Mouse (Mus musculus) midbrain, embryonic 13.5 days (tissue): Measurements from ENCODE around the gene Ano6. TPM values are rescaled to one million over a fixed set of nuclear protein-coding genes. Genes with fewer than 3 reads are reported as not detected.

Experiments used
- ATAC-seq: fragments of 200-750 bp; cut with Nextera tagmentation; 2 replicates; pipeline ENCODE4 v1.8.0; 2017; ENCODE audit warnings: mild to moderate bottlenecking, moderate TSS enrichment, moderate library complexity
- H3K27ac ChIP-seq: fragments of 300-500 bp; sonication (generic); 2 replicates; pipeline ENCODE4 v1.5.1; 2015; ENCODE audit warnings: inconsistent platforms, mild to moderate bottlenecking, moderate library complexity
- H3K27me3 ChIP-seq: fragments of 300-500 bp; sonication (generic); 2 replicates; pipeline ENCODE4 v1.6.1; 2015; ENCODE audit warnings: mild to moderate bottlenecking, inconsistent platforms
- H3K36me3 ChIP-seq: fragments of 300-500 bp; sonication (generic); 2 replicates; pipeline ENCODE4 v1.6.1; 2015; ENCODE audit warnings: mild to moderate bottlenecking, inconsistent platforms
- H3K4me1 ChIP-seq: fragments of 300-500 bp; sonication (generic); replicated peaks from 2 replicates; pipeline ENCODE4 v1.6.1; 2015; ENCODE audit warnings: inconsistent platforms
- H3K4me2 ChIP-seq: fragments of 300-500 bp; sonication (generic); replicated peaks from 2 replicates; pipeline ENCODE4 v1.6.1; 2015; ENCODE audit warnings: moderate library complexity, mild to moderate bottlenecking, inconsistent platforms
- H3K4me3 ChIP-seq: fragments of 300-500 bp; sonication (generic); replicated peaks from 2 replicates; pipeline ENCODE4 v1.5.1; 2015; ENCODE audit warnings: mild to moderate bottlenecking, inconsistent platforms
- H3K9ac ChIP-seq: fragments of 300-500 bp; sonication (generic); replicated peaks from 2 replicates; pipeline ENCODE4 v1.6.1; 2015; ENCODE audit warnings: mild to moderate bottlenecking, inconsistent platforms
- H3K9me3 ChIP-seq: fragments of 300-500 bp; sonication (generic); 2 replicates; pipeline ENCODE4 v1.6.1; 2016; ENCODE audit warnings: mild to moderate bottlenecking, inconsistent platforms
- WGBS: fragments of 180-500 bp; shearing (Covaris S2); methylation state at CpG from one replicate; pipeline ENCODE4 v1.1.7; 2015; 5-methylcytosine and 5-hydroxymethylcytosine counted together
- polyA plus RNA-seq: library from polyadenylated mRNA; unstranded; fragments of >200 nt; fragmentation: Nextera tagmentation; extraction: Ambion mirVana; gene quantifications from 2 replicates; pipeline ENCODE4 v1.2.1, GENCODE M21; 2015

Gene Ano6
- polyA plus RNA-seq, 1 experiment from 2014 or later, result 26.8 TPM

DNA sequence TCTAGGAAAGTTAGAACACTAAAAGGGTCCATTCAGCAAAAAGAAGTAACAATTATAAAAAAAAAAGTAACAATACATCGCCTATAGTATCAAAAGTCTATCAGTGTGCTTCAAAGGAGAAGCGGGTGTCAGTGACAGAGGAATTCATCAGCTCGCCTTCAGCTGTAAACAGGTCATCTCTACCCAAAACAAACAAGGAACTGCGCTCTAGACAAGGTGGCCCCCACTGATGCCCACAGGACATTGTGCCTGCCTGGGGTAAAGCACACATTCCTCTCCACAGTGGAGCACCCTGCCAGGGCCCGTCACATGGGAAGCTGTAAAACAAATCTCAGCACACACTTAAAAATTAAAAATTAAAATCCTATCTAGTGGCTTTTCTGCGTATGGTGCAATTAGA, 179.0 kb downstream of the Ano6 start:
- WGBS, result 91% methylated on average over 6 of the region's 6 CpGs
- no peaks in the 10 kb centered on the region for H3K9me3 ChIP-seq
- no peak overlapping the region for H3K4me3 ChIP-seq
- H3K27ac ChIP-seq, result no peak overlapping the region
- peaks cover 10% of the 10 kb centered on the region; the same call in 1 of the 2 replicates for H3K4me1 ChIP-seq
- H3K4me2 ChIP-seq, result no peak overlapping the region
- no peak for ATAC-seq
- H3K27me3 ChIP-seq, result no peaks in the 10 kb centered on the region
- no peak overlapping the region for H3K9ac ChIP-seq
- peaks cover 43% of the 10 kb centered on the region for H3K36me3 ChIP-seq

DNA sequence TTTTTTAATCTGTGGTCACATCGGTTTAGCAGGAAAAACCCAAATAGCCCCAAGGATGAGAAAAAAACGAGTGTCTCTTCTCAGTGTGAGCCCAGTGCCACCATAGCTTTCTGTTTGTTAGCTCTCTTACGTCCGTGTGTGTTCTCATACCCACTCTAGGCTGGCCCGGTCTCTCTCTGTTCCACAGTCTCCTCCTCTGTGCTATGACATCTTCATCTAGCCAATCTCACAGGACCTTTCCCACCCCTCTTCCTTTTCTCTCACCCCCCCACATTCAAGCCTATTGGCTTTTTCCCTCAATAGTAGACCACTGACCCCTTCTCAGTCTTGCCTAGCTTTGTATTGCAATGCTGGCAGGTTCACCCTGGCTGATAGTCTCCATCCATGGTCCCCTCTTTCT, 179.5 kb downstream of the Ano6 start:
- no peak for ATAC-seq
- no peak overlapping the region for H3K9ac ChIP-seq
- H3K27ac ChIP-seq, result no peak overlapping the region
- peaks cover 10% of the 10 kb centered on the region; the same call in 1 of the 2 replicates for H3K4me1 ChIP-seq
- WGBS, result 91% methylated on average over 5 of the region's 5 CpGs
- H3K27me3 ChIP-seq, result no peaks in the 10 kb centered on the region
- H3K4me3 ChIP-seq, result no peak overlapping the region
- no peak overlapping the region for H3K4me2 ChIP-seq
- H3K9me3 ChIP-seq, result no peaks in the 10 kb centered on the region
- H3K36me3 ChIP-seq, result peaks cover 43% of the 10 kb centered on the region

DNA sequence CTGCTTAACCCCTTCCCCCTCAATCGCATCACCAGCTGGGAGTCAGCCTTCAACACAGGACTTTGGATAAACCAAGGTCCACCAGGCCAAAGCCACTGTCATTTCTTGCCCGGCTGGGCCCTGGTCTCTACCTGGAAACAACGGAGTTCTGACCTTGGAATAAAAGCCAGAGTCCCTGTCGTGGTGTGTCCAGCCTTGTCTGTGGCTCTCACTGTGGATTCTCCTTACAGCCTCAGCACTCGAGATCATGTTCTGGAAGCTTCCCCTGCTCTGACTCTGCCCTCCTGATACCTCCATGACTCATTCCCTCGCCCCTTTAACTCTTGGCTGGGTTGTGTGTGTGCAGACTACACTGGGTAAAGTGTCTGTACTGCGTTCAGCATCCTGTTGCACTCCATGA, 180.0 kb downstream of the Ano6 start:
- no peak overlapping the region for H3K9ac ChIP-seq
- no peaks in the 10 kb centered on the region for H3K27me3 ChIP-seq
- no peak for ATAC-seq
- H3K4me3 ChIP-seq, result no peak overlapping the region
- WGBS, result 92% methylated on average over 7 of the region's 7 CpGs
- H3K4me1 ChIP-seq, result peaks cover 10% of the 10 kb centered on the region; the same call in 1 of the 2 replicates
- H3K4me2 ChIP-seq, result no peak overlapping the region
- no peaks in the 10 kb centered on the region for H3K9me3 ChIP-seq
- H3K27ac ChIP-seq, result no peak overlapping the region
- H3K36me3 ChIP-seq, result peaks cover 43% of the 10 kb centered on the region

DNA sequence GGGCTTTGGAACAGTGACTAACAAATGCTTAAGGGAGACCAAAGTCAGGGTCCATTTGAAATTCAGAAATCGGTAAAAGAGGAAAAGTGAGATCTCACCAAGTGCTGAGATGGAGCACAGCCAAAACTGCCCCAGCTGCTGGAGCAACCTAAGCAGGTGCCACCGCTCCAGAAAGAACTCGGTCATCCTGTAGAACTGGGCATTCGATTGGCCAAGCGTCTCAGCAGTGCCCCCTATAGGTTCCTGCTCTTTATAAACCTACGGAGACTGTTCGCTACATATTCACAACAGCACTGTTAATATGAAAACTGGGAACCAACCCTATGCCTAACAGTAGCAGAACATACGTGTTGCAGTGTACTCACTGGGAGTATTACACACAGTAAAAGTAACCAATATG, 180.7 kb downstream of the Ano6 start:
- H3K9me3 ChIP-seq, result no peaks in the 10 kb centered on the region
- no peak overlapping the region for H3K9ac ChIP-seq
- peaks cover 43% of the 10 kb centered on the region for H3K36me3 ChIP-seq
- no peaks in the 10 kb centered on the region for H3K27me3 ChIP-seq
- no peak for ATAC-seq
- no peak overlapping the region for H3K4me2 ChIP-seq
- no peak overlapping the region for H3K27ac ChIP-seq
- peaks cover 10% of the 10 kb centered on the region; the same call in 1 of the 2 replicates for H3K4me1 ChIP-seq
- no peak overlapping the region for H3K4me3 ChIP-seq
- WGBS, result 91% methylated on average over 8 of the region's 8 CpGs

DNA sequence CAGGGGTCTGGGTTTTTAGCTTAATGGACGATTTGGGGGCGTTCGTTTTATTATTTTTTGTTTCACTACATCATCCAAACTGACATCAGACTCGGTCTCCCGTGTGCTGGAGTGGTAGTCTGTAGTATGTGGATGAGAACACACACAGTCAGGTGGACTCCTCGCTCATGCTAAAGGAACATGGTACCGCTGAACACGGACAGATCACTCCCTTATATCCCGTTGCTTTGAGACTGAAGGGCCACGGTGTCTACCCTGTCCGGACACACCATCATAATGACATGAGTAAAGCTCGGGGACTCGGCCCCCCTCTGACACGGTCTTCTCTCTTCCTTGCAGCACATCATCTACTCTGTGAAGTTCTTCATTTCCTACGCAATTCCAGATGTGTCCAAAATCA, 181.5 kb downstream of the Ano6 start:
- H3K9ac ChIP-seq, result no peak overlapping the region
- no peak overlapping the region for H3K4me3 ChIP-seq
- no peak overlapping the region for H3K27ac ChIP-seq
- no peaks in the 10 kb centered on the region for H3K9me3 ChIP-seq
- no peak for ATAC-seq
- no peaks in the 10 kb centered on the region for H3K27me3 ChIP-seq
- peaks cover 10% of the 10 kb centered on the region; the same call in 1 of the 2 replicates for H3K4me1 ChIP-seq
- 94% methylated on average over 15 of the region's 15 CpGs for WGBS
- peaks cover 43% of the 10 kb centered on the region for H3K36me3 ChIP-seq
- no peak overlapping the region for H3K4me2 ChIP-seq

DNA sequence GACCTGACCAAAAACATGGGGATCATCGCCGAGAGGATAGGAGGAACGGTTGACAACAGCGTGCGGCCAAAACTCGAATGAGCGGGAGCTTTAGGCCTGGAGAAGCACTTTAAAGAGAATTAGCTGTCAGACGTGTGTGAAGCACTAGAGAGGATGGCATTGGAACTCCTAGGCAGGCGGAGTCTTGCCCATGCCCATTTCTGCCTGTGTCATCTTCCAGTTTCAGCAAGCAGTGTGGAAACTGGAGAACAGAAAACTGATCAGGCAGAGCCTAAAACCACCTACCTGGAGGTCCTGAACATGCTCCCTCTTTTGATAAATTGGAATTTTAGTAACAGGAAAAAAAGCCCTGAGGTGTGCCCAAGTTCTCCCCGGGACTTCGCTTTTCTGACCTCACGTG, 182.0 kb downstream of the Ano6 start:
- no peaks in the 10 kb centered on the region for H3K9me3 ChIP-seq
- H3K4me1 ChIP-seq, result peaks cover 9% of the 10 kb centered on the region; the same call in 1 of the 2 replicates
- H3K27me3 ChIP-seq, result no peaks in the 10 kb centered on the region
- peaks cover 43% of the 10 kb centered on the region for H3K36me3 ChIP-seq
- 96% methylated on average over 12 of the region's 12 CpGs for WGBS
- no peak overlapping the region for H3K4me2 ChIP-seq
- H3K9ac ChIP-seq, result no peak overlapping the region
- ATAC-seq, result no peak
- no peak overlapping the region for H3K27ac ChIP-seq
- H3K4me3 ChIP-seq, result no peak overlapping the region

DNA sequence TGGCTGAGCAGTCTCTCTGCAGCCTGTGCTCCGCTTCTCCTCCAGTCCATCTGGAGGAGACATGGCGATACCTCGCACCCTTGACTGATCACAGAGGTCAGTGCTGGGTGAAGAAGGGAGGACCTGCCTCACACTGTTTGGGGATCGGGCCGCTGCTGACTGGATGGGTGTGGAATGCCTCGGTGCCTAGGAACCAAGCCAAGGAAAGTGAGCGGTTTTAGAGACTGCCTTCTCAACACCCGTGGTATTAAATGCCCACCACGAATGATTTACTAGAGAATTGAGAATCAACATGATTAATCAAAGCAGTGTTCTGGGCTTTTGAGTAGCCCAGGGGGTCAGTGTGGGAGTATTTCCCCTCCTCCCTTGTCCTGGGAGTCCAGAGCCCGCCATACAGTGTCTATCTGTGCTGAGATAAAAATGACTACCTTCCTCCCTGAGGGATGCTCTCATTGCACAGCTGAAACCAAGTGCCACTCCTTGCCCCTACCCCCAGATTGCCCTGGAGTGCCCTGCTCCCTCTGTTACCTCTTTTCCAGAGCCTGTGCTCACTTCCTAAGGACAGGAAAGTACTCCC, 183.5 kb downstream of the Ano6 start:
- no peak for ATAC-seq
- H3K9ac ChIP-seq, result no peak overlapping the region
- no peaks in the 10 kb centered on the region for H3K27me3 ChIP-seq
- 83% methylated on average over 10 of the region's 10 CpGs for WGBS
- no peak overlapping the region for H3K27ac ChIP-seq
- no peaks in the 10 kb centered on the region for H3K4me1 ChIP-seq
- no peaks in the 10 kb centered on the region for H3K9me3 ChIP-seq
- H3K4me3 ChIP-seq, result no peak overlapping the region
- peaks cover 39% of the 10 kb centered on the region for H3K36me3 ChIP-seq
- no peak overlapping the region for H3K4me2 ChIP-seq

DNA sequence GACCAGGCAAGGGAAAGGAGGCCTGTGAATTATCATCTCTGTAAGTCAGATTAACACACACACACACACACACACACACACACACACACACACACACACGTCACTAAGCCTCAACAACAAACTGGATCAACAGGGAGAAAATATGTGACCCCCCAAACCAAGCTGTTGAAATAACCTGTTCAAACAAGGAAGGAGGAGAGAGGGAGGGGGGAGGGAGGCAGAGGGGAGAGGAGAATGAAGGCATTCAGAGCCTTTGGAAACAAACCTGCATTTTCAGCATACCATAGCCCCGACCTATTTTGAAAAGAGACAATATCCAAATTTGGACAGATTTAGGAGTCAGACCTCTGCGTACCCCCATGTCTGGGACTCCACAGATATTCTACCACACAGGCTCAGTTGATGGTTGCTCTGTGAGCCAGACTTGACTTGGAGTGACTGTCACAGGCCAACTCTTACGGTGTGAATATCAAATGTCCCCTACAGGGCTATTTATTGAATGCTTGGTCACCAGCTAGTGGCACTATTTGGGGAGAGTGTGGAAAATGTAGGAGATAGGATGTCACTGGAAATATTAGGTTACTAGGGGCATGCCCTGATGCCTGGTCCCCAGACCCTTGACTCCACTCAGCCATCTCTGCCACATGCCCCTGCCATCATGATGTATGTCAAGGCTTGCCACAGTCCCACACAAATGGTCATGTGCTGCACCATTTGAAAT, 185.7 kb downstream of the Ano6 start:
- no peak overlapping the region for H3K4me2 ChIP-seq
- H3K9ac ChIP-seq, result no peak overlapping the region
- no peaks in the 10 kb centered on the region for H3K9me3 ChIP-seq
- peaks cover 24% of the 10 kb centered on the region for H3K36me3 ChIP-seq
- no peak for ATAC-seq
- no peak overlapping the region for H3K4me3 ChIP-seq
- H3K4me1 ChIP-seq, result no peaks in the 10 kb centered on the region
- no peak overlapping the region for H3K27ac ChIP-seq
- H3K27me3 ChIP-seq, result no peaks in the 10 kb centered on the region
- WGBS, result 79% methylated on average over 4 of the region's 4 CpGs

DNA sequence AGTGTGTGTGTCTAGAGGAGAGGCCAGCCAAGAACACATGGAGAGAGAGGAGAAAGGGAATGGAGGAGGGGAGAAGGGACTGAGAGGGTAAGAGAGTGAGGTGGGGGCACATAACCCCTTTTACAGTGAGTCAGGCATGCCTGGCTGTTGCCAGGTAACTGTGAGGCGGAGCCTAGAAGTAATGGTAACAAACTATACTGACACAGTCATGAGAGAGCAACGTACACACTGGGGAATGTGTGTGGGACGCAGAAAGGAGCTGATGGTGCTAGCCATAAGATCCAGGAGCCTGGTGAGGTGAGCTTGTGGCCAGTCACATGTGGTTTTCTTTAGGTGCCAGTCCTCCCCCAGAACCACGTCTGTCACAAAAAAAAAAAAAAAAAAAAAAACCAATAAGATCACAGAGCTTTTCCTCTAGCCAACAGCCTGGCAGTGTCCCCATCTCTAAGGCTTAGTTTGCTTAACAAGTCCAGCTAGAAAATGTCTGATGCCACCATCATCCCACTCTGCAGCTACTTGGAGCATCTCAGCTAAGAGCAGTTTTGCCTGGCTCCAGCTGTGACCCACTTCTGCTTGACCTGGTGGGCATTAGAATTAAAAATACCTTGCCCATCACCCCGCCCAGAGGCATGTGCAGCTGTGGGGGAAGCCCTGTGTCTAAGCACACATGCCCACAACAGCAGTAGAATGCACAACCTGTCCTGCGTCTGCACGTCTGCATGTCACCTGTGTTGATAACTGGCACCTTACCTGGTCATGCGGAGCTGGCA, 186.7 kb downstream of the Ano6 start:
- no peak for ATAC-seq
- H3K27me3 ChIP-seq, result no peaks in the 10 kb centered on the region
- H3K9me3 ChIP-seq, result no peaks in the 10 kb centered on the region
- H3K4me1 ChIP-seq, result no peaks in the 10 kb centered on the region
- H3K9ac ChIP-seq, result no peak overlapping the region
- H3K4me3 ChIP-seq, result no peak overlapping the region
- peaks cover 20% of the 10 kb centered on the region for H3K36me3 ChIP-seq
- no peak overlapping the region for H3K4me2 ChIP-seq
- H3K27ac ChIP-seq, result no peak overlapping the region
- WGBS, result 79% methylated on average over 8 of the region's 8 CpGs

DNA sequence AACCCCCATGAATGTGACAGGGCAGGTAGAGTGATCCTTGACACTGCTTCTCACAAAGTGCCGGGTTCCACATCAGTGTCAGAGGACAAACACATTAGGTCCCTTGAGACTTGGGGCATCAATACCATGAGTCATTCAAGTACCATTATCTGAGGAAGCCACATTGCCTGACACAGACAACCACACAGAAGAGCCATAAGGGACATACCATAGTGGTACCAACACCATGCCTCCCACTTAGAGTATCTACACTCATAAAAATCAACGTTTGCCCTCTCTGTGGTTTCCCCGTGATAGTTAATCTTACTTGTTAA, 187.3 kb downstream of the Ano6 start:
- 92% methylated on average over 3 of the region's 3 CpGs for WGBS
- no peak for ATAC-seq
- H3K4me3 ChIP-seq, result no peak overlapping the region

DNA sequence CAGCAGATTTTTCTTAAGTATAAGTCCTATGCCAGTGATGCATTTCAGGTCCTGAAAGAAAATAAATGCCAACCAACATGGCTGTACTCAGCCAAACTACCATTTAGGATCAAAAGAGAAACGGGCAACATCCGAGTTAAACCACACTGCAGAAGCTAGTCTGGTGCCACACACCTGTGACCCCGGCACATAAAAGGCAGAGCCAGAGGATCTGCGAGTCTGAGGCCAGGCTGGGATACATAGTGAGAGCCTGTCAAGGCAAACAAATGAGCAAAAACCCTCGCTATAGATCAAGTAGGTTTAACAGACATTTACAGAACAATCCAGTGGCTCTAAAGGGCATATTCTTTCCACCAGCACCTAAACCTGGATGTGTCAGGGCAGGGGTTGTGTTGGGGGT, 190.0 kb downstream of the Ano6 start:
- no peak for ATAC-seq
- WGBS, result 72% methylated on average over 5 of the region's 5 CpGs
- H3K4me1 ChIP-seq, result no peaks in the 10 kb centered on the region

More for the DNA sequence above, 187.3 kb downstream of the Ano6 start:
- Histone ChIP-seq H3K36me3 (peaks cover 15% of the 10 kb centered on the region), H3K9ac (no peak overlapping the region), H3K4me2 (no peak overlapping the region), H3K27me3 (no peaks in the 10 kb centered on the region), H3K9me3 (no peaks in the 10 kb centered on the region), H3K27ac (no peak overlapping the region), H3K4me1 (no peaks in the 10 kb centered on the region)

DNA sequence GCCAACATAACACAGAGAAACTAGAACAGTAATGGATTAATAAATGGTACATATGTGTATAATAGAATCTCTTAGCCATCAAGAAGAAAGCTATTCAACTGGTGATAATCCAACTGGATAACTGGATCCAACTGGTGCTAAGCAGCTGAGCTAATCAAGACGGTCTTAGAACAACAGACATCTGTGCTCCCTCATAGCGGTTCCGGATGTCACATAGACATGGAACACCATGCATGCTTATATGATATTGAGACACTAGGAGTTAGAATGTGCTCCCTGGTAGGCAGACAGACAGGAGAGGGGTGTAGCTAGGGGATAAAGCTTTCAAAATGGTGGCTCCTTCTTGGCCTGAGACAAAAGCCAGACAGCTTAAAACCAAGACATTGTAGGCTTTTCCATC, 197.3 kb downstream of the Ano6 start:
- Histone ChIP-seq H3K9ac (no peak overlapping the region), H3K27me3 (no peaks in the 10 kb centered on the region), H3K4me3 (no peak overlapping the region), H3K36me3 (no peaks in the 10 kb centered on the region), H3K4me1 (no peaks in the 10 kb centered on the region), H3K9me3 (0 out of 2 replicates have a peak, but pooled peaks cover 4% of the 10 kb centered on the region), H3K27ac (no peak overlapping the region), H3K4me2 (no peak overlapping the region)
- ATAC-seq, result no peak
- WGBS, result 88% methylated on average over 3 of the region's 3 CpGs

More for the DNA sequence above, 190.0 kb downstream of the Ano6 start:
- Histone ChIP-seq H3K27ac (no peak overlapping the region), H3K4me3 (no peak overlapping the region), H3K36me3 (no peaks in the 10 kb centered on the region), H3K9ac (no peak overlapping the region), H3K9me3 (no peaks in the 10 kb centered on the region), H3K27me3 (no peaks in the 10 kb centered on the region), H3K4me2 (no peak overlapping the region)
